Mouse (Mus musculus): ENCODE results near the gene Gm5678.
"Not testable (repeated sequence)": the region's sequence is repeated elsewhere in the genome, so short reads cannot be mapped to it uniquely, and the experiment has no call there.

Gene Gm5678

DNA sequence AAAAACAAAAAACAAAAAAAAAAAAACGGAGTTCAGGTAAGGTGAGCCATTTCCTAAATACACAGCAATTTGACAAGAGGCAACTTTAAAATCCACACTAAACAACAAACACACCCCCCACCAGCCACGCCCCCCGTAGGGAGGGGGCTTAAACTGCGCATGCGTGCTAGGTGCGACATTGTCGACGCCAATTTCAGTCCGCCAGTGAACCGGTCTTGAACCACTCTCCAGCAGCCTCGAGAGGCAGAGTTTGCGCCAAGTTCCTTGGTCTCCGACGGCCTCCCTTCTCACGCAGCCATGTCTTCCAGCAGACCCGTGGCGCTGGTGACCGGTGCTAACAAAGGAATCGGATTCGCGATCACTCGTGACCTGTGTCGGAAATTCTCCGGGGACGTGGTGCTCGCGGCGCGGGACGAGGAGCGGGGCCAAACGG lies 20.2 kb upstream of the Gm5678 start:
- DNase-seq (ENCODE audit: low read depth, low spot score) = no peak

DNA sequence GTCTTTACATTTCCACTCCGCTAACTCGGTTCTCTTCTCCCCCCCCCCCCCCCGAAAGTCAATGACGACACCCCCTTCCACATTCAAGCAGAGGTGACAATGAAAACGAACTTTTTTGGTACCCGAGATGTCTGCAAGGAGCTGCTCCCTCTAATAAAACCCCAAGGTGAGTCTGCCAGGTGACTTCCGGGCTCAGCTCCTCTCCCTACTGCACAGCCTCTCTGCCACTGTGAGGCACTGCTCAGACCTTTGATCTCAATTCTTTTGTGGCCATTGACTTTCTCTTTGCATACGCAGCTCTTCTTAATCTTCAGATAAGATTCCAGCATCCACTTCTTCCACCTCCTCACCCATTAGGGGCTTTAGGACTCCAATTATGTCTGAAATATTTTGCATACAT lies 19.2 kb upstream of the Gm5678 start:
- DNase-seq (ENCODE audit: low read depth, low spot score) = no peak

DNA sequence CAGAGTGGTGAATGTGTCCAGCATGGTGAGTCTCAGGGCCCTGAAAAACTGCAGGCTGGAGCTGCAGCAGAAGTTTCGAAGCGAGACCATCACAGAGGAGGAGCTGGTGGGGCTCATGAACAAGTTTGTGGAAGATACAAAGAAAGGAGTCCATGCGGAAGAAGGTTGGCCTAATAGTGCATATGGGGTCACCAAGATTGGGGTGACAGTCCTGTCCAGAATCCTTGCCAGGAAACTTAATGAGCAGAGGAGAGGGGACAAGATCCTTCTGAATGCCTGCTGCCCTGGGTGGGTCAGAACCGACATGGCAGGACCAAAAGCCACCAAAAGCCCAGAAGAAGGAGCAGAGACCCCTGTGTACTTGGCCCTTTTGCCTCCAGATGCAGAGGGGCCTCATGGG lies 18.1 kb upstream of the Gm5678 start:
- DNase-seq (ENCODE audit: low read depth, low spot score) = no peak

DNA sequence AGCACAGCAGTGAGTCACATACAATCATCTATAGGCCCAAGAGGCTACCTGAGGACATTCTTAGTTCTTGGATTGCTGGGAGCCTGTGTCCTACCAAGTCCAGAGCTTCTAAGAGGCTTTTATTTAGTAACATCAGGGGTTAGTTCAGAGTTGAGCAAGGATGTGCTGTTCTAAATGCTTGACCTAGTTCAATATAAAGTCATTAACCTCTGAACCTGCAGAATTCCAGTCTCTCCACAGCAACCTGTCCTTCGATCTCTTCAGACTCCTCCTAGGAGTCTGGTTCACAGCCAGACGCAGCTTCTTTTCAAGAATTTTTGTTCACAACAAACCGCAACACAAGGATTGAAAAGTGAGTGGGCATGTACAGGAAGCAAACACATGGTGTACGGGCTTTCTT lies 16.9 kb upstream of the Gm5678 start:
- no peak for DNase-seq (ENCODE audit: low read depth, low spot score)

DNA sequence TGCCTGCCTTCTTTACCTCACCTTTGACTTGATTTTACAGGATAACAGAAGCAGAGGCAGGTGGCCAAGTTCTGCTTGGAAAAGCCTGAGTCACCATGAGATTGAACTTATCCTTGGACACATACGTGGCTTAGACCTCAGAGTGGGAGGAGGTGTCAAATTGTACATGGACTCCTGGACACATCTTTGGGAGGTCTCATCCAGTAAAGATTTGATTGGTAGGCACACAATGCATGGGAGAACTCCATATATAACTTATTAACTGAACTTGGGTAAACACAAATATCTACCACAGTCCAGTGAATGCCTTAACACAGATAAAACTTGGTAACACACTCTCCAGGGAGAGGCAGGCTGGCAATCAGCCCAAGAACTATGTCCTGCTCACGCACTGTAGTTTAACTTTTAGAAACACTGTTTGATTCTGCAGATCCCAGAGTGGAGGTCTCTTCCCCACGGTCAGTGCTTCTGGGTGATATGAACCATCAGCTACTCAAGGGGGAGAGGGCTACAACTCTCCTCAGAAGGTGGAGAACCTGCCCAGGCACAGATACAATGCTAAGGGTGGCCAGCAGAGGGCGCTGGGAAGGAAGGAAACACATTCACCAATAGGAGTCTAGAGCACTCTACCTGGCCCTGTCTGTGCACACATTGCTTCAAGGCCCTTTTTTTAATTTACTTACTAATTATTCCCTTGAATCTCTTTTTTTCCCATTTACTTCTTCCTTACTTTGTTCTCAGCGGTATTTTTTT lies 12.6 kb upstream of the Gm5678 start:
- DNase-seq (ENCODE audit: low read depth, low spot score) = no peak

DNA sequence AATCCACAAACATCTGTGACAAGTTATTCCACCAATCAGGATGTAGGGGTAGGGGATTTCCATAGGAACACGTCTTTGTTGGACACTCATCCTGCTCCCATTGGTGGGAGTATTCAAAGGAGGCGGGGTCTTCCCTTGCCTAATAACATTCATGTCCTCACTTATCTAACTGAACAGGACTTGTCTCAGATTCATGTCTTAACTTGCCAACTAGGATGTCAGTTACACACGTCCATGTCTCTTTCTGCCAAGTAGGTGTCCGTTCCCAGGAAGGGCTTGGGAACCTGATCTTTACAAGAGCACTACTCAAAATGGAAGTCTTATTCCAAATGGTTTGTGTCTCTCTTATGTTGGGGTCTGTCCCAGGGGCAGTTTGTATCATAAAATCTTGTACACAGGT lies 4.1 kb upstream of the Gm5678 start:
- not testable (repeated sequence) for DNase-seq (ENCODE audit: low read depth, low spot score)

DNA sequence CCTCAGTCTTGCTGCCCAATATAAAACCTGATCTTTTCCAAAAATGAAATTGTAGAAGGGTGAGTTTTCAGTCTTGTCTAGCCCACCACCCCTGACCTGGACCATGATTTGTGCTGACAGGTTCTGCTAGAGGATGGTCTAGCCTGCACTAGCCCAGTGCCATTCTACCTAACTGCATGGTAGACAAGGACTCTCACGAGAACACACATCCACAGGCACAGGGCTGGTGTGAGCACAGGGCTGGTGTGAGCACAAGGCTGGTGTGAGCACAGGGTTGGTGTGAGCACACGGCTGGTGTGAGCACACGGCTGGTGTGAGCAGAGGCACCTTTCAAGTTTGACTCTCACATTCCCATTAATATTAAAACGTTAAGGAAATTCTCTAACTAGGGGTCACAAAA lies 3.2 kb upstream of the Gm5678 start:
- DNase-seq (ENCODE audit: low read depth, low spot score) = no peak

DNA sequence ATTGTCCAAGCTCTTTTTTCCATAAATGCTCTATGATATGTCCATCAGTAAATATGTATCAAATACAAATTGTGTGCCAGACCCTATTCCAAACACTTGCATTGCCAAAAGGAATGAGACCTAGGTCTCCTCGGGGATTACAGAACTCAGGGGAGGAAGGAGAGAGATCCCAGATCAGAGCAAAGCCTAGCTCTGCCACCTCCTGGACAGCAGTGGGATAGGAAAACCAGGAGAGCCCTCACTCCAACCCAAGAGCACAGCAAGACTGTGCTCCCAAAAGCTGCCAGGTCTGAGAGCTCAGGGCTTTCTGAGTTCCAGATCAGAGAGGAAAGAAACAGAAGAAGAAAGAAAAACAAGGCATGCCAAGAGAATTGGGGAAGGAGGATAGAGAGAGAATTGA lies 1.2 kb upstream of the Gm5678 start:
- no peak for DNase-seq (ENCODE audit: low read depth, low spot score)

DNA sequence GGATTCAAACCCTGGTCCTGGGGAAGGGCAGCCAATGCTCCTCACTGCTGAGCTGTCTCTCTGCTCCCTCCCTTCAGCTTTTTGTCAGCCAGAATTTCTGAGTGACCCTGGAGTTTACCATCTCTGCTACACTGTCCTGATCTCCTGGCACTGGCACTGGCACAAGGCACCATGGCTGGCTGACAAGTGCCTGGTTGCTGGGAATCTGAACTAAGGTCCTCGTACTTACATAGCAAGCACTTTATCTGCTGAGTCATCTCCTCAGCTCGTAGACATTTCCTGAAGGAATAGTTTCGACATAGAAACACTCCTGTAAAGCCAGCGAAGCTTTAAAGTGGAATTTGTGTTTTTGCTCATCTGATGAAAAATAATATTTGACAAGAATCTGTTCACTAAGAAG lies 16.1 kb downstream of the Gm5678 start:
- DNase-seq (ENCODE audit: low read depth, low spot score) = no peak

DNA sequence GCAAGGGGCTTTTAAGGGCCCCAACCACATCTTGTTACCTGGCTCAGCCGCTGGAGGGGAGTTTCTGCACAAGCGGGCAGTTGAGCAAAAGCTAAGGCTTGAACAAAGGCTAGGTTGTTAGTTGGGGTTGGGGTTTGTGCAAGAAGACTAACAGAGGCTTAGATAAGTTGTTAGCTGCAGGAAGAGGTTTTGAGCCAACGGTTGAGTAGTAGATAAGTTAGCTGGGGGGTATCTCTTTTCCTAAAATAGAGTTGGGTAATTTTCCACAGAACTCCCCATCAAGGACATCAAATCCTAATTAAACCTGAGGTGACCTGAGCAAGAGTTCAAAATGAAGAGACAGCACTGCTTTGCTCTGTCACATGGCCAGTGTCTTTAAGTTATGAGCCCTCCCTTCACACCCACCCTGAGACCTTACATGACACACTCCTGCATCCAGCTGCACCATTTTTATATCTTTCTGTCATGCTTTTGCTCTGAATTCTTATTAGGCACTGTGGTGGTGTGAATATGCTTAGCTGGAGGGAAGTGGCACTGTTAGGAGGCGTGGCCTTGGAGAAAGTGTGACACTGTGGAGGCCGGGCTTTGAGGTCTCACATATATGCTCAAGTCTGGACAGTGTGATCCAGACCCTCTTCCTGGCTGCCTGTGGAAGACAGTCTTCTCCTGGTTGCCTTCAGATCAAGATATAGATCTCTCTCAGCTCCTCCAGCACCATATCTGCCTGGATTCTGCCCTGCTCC lies 20.7 kb downstream of the Gm5678 start:
- no peak for DNase-seq (ENCODE audit: low read depth, low spot score)

DNA sequence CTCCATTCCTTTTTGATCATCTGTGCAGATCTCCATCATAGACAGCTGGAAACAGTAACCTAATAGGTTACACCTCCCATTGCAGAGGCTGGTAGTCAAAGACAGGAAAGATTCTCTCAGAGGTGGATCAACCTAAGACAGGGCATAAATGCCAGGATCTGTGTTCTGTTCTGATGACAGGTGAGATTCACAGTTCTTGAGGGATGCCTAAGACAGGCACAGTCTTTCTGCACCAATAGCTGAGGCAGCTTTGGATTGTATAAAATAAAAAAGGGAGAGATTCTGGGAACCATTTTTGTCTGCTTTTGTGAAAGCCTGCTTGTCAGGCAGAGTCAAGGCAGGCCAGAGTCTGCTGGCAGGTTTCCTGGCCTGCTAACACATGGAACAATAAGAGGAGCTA lies 40.1 kb downstream of the Gm5678 start:
- DNase-seq (ENCODE audit: low read depth, low spot score) = no peak

DNA sequence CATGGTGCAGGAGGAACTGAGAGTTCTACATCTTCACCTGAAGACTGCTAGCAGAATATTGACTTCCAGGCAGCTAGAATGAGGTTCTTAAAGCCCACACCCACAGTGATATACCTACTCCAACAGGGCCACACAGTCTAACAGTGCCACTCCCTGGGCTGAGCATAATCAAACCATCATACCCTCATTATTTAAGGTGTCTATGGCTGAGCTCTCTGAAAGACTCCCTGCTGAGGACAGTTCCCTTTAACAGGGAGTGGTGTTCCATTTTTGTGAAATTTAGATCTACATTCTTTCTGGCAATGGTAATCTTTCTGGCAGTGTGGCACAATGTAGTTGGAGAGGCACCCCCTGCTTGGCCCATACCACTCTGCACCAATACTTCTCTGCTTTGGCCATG lies 41.6 kb downstream of the Gm5678 start:
- DNase-seq (ENCODE audit: low read depth, low spot score) = no peak

DNA sequence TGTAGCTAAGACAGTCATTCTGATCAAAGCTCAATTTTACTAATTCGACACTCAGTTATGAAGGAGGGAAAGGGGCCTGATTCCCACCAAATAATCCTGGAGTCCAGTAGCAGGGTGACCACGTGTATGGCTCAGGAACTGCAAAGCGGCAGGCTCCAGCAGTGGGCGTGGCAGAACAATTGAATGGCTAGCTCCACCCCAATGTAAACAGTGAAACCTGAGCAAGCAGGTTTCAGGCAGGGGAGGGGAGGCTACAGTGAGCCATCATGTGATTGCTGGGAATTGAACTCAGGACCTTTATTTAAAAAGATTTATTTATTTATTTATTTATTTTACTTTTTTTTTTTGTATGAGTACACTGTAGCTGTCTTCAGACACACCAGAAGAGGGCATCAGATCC lies 42.6 kb downstream of the Gm5678 start:
- not testable (repeated sequence) for DNase-seq (ENCODE audit: low read depth, low spot score)

DNA sequence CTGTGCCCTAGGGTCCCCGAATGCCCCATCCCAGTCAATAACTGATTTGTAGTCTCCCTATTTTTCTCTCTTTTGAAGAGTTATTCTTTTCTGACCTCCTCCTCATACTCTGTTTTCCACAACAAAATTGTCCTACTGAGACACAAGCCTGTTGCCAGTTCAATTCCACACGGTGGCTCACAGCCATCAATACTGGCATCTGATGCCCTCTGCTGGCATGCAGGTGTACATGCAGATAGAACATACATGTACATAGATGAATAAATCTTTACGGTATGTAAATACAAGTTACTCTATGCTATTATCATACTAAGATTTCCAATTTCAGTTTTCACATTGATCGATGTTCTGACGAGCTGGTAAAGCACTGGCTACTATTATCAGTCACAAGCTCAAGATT lies 43.2 kb downstream of the Gm5678 start:
- DNase-seq (ENCODE audit: low read depth, low spot score) = no peak

DNA sequence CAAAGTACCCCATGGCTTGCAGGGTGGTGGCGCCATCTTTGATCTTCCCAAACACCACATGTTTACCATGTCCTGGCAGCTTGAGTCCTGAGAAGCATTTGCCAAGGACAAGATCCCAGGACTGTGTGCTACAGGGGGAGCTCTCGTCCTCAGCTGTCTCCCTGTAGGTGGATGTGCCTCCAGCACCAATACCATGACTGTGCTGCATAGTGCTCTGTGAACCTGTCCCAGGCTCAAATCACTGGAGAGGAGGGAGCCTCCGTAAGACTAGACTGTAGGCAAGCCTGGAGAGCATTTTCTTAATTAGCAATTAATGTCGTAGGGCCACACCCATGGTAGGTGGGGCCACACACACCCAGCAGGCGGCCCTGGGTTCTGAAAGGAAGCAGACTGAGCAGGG lies 48.5 kb downstream of the Gm5678 start:
- DNase-seq (ENCODE audit: low read depth, low spot score) = no peak

DNA sequence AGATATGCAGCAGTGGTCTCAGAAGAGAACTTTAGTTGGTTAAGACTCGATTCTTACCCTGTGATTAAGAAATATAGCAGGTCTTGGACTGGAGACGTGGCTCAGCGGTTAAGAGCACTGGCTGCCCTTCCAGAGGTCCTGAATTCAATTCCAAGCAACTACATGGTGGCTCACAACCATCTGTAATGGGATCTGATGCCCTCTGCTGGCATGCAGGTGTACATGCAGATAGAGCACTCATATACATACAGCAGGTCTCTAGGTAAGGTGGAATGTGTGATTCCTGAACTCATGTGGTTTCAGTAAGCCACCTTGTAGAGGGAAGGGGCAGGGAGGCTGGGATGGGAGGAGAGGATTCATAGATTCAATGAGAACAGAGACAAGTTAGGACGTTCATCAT lies 50.3 kb downstream of the Gm5678 start:
- no peak for DNase-seq (ENCODE audit: low read depth, low spot score)

DNA sequence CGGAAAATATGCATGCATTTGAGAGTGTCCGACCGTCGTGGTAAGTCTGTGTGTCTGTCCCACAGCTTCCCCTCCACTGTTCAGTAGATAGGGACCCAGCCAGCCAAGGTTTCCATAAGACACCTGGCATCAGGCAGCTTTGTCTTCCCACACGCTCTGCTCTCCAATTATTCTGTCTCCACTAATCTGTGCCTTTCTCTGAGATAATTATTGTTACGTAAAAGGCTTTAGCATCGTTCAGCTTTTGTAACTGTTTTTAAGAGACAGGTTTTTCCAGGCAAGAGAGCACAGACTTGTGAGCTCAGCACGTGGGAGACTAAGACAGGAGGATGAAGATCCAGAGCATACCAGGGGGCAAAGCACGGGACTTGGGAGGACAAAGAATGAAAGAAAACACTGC lies 51.3 kb downstream of the Gm5678 start:
- DNase-seq (ENCODE audit: low read depth, low spot score) = no peak

Data from WW6 (cell line).